Comparison of ENCODE assay signal across 8 mouse cellular contexts in genomic region chr13:73847465-73847836, GRCm38 (mm10). TPM values are rescaled to one million over a fixed set of nuclear protein-coding genes. Genes with fewer than 3 reads are reported as not detected.
A peak's percentile ranks its signal among the peaks of the same experiment; 100 is the strongest.
DNase-seq lines count a peak whose midpoint lies in the region; ATAC-seq and TF ChIP-seq lines count a peak whose summit lies in the region.

Gene Nkd2, minus strand, starts transcription at chr13:73847631.

- peaks cover 3% of the 10 kb centered on the region; the same call in 1 of the 2 replicates for H3K36me3 ChIP-seq in embryonic facial prominence, embryonic 15.5 days
- no peaks in the 10 kb centered on the region for H3K36me3 ChIP-seq in heart, embryonic 10.5 days
- H3K36me3 ChIP-seq in limb, embryonic 12.5 days = peaks cover 21% of the 10 kb centered on the region; the same call in 1 of the 2 replicates
- H3K36me3 ChIP-seq in midbrain, embryonic 13.5 days = no peaks in the 10 kb centered on the region
- no peaks in the 10 kb centered on the region for H3K36me3 ChIP-seq in spleen, adult 2 months (ENCODE audit: control insufficient read depth, insufficient read depth, low read length)

- no peak for TF ChIP-seq POLR2A in bone marrow macrophage, adult 2 months (IDR thresholded peaks at IDR 0.05; ENCODE audit: borderline replicate concordance, low read depth, low read length)
- TF ChIP-seq POLR2A in spleen, adult 2 months (IDR thresholded peaks at IDR 0.05; ENCODE audit: low read depth, low read length) = no peak

- H3K27ac ChIP-seq in bone marrow macrophage, adult 2 months (ENCODE audit: insufficient read depth, low read depth, low read length) = no peak within 1 kb of the TSS
- peak within 1 kb of the TSS; percentile 48 for H3K27ac ChIP-seq in embryonic facial prominence, embryonic 15.5 days (replicated peaks)
- peak within 1 kb of the TSS; percentile 81 for H3K27ac ChIP-seq in heart, embryonic 10.5 days
- peak within 1 kb of the TSS; percentile 73 for H3K27ac ChIP-seq in limb, embryonic 12.5 days
- no peak within 1 kb of the TSS for H3K27ac ChIP-seq in midbrain, embryonic 13.5 days
- H3K27ac ChIP-seq in spleen, adult 2 months (ENCODE audit: insufficient read depth, low read length) = no peak within 1 kb of the TSS

- ATAC-seq in embryonic facial prominence, embryonic 15.5 days (ENCODE audit: insufficient number of reproducible peaks, low FRiP score, low TSS enrichment, low read depth) = peak; percentile 75; the same call in 1 of the 2 replicates
- peak; percentile 52 for ATAC-seq in limb, embryonic 12.5 days (ENCODE audit: insufficient number of reproducible peaks, insufficient read depth, low FRiP score, low TSS enrichment, low read depth)
- ATAC-seq in midbrain, embryonic 13.5 days = peak; percentile 86
- no peak for ATAC-seq in erythroid progenitor cell, adult 5-6 weeks (replicated peaks; ENCODE audit: low FRiP score, poor library complexity, severe bottlenecking)

- H3K9ac ChIP-seq in embryonic facial prominence, embryonic 15.5 days = peak within 1 kb of the TSS; percentile 71
- peak within 1 kb of the TSS; percentile 89 for H3K9ac ChIP-seq in limb, embryonic 12.5 days (replicated peaks)
- H3K9ac ChIP-seq in midbrain, embryonic 13.5 days (replicated peaks) = peak within 1 kb of the TSS; percentile 66

- WGBS in embryonic facial prominence, embryonic 15.5 days = under 1% methylated on average over 38 of the region's 38 CpGs
- 1% methylated on average over 38 of the region's 38 CpGs for WGBS in heart, embryonic 10.5 days
- under 1% methylated on average over 34 of the region's 38 CpGs for WGBS in limb, embryonic 12.5 days
- 3% methylated on average over 32 of the region's 38 CpGs for WGBS in midbrain, embryonic 13.5 days
- under 1% methylated on average over 38 of the region's 38 CpGs for WGBS in spleen, adult 2 months

- peak; percentile 80 for DNase-seq in heart, embryonic 10.5 days (ENCODE audit: low spot score)
- peak; percentile 88 for DNase-seq in kidney, adult 9 months
- DNase-seq in spleen, adult 2 months (ENCODE audit: low read depth in 1 of 2, low spot score in 2 of 2) = peak in 1 of 2 experiments; percentile 57

- H3K4me3 ChIP-seq in bone marrow macrophage, adult 2 months (ENCODE audit: insufficient read depth, low read length) = peak within 1 kb of the TSS; percentile 53
- H3K4me3 ChIP-seq in embryonic facial prominence, embryonic 15.5 days (replicated peaks) = peak within 1 kb of the TSS; percentile 70
- H3K4me3 ChIP-seq in heart, embryonic 10.5 days = peak within 1 kb of the TSS; percentile 78
- peak within 1 kb of the TSS; percentile 74 for H3K4me3 ChIP-seq in limb, embryonic 12.5 days (replicated peaks)
- peak within 1 kb of the TSS; percentile 63 for H3K4me3 ChIP-seq in midbrain, embryonic 13.5 days (replicated peaks)
- H3K4me3 ChIP-seq in spleen, adult 2 months (ENCODE audit: extremely low read depth, insufficient read depth, insufficient read length) = peak within 1 kb of the TSS; percentile 54; the same call in 1 of the 2 replicates

- peak within 1 kb of the TSS; percentile 80 for H3K4me2 ChIP-seq in embryonic facial prominence, embryonic 15.5 days (replicated peaks)
- H3K4me2 ChIP-seq in limb, embryonic 12.5 days = peak within 1 kb of the TSS; percentile 90
- H3K4me2 ChIP-seq in midbrain, embryonic 13.5 days (replicated peaks) = peak within 1 kb of the TSS; percentile 85

- TF ChIP-seq CTCF in bone marrow macrophage, adult 2 months (IDR thresholded peaks at IDR 0.05; ENCODE audit: low read depth, low read length) = peak; percentile 51; the same call in 1 of the 2 replicates
- peak; percentile 36; the same call in 1 of the 2 replicates for TF ChIP-seq CTCF in spleen, adult 2 months (IDR thresholded peaks at IDR 0.05; ENCODE audit: extremely low read depth, insufficient read depth, insufficient read length, insufficient replicate concordance)

- no peaks in the 10 kb centered on the region for H3K9me3 ChIP-seq in embryonic facial prominence, embryonic 15.5 days (replicated peaks)
- H3K9me3 ChIP-seq in heart, embryonic 10.5 days = no peaks in the 10 kb centered on the region
- H3K9me3 ChIP-seq in limb, embryonic 12.5 days = no peaks in the 10 kb centered on the region
- no peaks in the 10 kb centered on the region for H3K9me3 ChIP-seq in midbrain, embryonic 13.5 days

- H3K4me1 ChIP-seq in bone marrow macrophage, adult 2 months (ENCODE audit: control insufficient read depth, insufficient read depth, low read length) = no peaks in the 10 kb centered on the region
- H3K4me1 ChIP-seq in embryonic facial prominence, embryonic 15.5 days = peaks cover 23% of the 10 kb centered on the region
- H3K4me1 ChIP-seq in heart, embryonic 10.5 days = peaks cover 15% of the 10 kb centered on the region
- peaks cover 34% of the 10 kb centered on the region for H3K4me1 ChIP-seq in limb, embryonic 12.5 days (replicated peaks)
- H3K4me1 ChIP-seq in midbrain, embryonic 13.5 days (replicated peaks) = peaks cover 14% of the 10 kb centered on the region; the same call in 1 of the 2 replicates
- peaks cover 7% of the 10 kb centered on the region; the same call in 1 of the 2 replicates for H3K4me1 ChIP-seq in spleen, adult 2 months (ENCODE audit: control insufficient read depth, insufficient read depth, insufficient read length)

- H3K27me3 ChIP-seq in embryonic facial prominence, embryonic 15.5 days = peaks cover 13% of the 10 kb centered on the region; the same call in 1 of the 2 replicates
- H3K27me3 ChIP-seq in heart, embryonic 10.5 days (ENCODE audit: insufficient read depth, poor library complexity, severe bottlenecking) = peaks cover 50% of the 10 kb centered on the region
- peaks cover 19% of the 10 kb centered on the region for H3K27me3 ChIP-seq in limb, embryonic 12.5 days
- peaks cover 66% of the 10 kb centered on the region for H3K27me3 ChIP-seq in midbrain, embryonic 13.5 days
- H3K27me3 ChIP-seq in spleen, adult 2 months (ENCODE audit: control insufficient read depth, insufficient read depth, low read length) = peaks cover 6% of the 10 kb centered on the region; the same call in 1 of the 2 replicates

RNA-seq across cellular contexts. Expression of gene Nkd2, which starts in this region (rescaled TPM):
- not detected in 2 replicates for polyA plus RNA-seq in bone marrow macrophage, adult 2 months (2012; ENCODE audit: insufficient read depth, insufficient read length, missing spikeins)
- 40.2 and 42.1 TPM in 2 replicates for polyA plus RNA-seq in embryonic facial prominence, embryonic 15.5 days (2015; fragmentation: Nextera tagmentation; extraction: Ambion mirVana)
- polyA plus RNA-seq in heart, embryonic 10.5 days (2016; fragmentation: Nextera tagmentation; extraction: Ambion mirVana) = 4.8 and 6.4 TPM in 2 replicates
- polyA plus RNA-seq in limb, embryonic 12.5 days (2016; fragmentation: Nextera tagmentation; extraction: Ambion mirVana) = 57.5 and 61.6 TPM in 2 replicates
- 7.2 and 7.6 TPM in 2 replicates for polyA plus RNA-seq in midbrain, embryonic 13.5 days (2015; fragmentation: Nextera tagmentation; extraction: Ambion mirVana)
- 2.2 and 3.7 TPM in 2 replicates for polyA plus RNA-seq in spleen, adult 2 months (2012; rRNA removed)
- not detected in 2 replicates for total RNA-seq in erythroid progenitor cell, adult 5-6 weeks (2015; ENCODE audit: low replicate concordance)
- total RNA-seq in erythroid progenitor cell, adult 5-6 weeks (2017; ENCODE audit: low replicate concordance) = not detected in 2 replicates

Comparison
In these comparisons a context has a peak if more than half of its experiments do, and no peak if none do; other contexts are left out.
1. H3K27ac ChIP-seq: peak in embryonic facial prominence, embryonic 15.5 days (single experiment), heart, embryonic 10.5 days (single experiment) and limb, embryonic 12.5 days (single experiment); none in bone marrow macrophage, adult 2 months (single experiment), midbrain, embryonic 13.5 days (single experiment) and spleen, adult 2 months (single experiment).
2. Peak in every context shown above with its lines, with median percentiles within 50 percentile points of each other: H3K4me3 ChIP-seq, H3K4me2 ChIP-seq and H3K9ac ChIP-seq.